Mouse (Mus musculus) midbrain, postnatal 0 days (tissue): ENCODE measurements at regions not wholly inside any gene's neighbourhood (a gene's known extent, or its start where the extent isn't known, plus 50 kb on each side); places are given as distances from the start of the nearest gene placed in this dataset.
"Not testable (repeated sequence)": the region's sequence is repeated elsewhere in the genome, so short reads cannot be mapped to it uniquely, and the experiment has no call there.

Source experiments
- ATAC-seq: fragments of 200-750 bp; cut with Nextera tagmentation; 2 replicates; pipeline ENCODE4 v1.8.0; 2017; ENCODE audit warnings: moderate number of reproducible peaks, mild to moderate bottlenecking, moderate TSS enrichment, moderate library complexity; ENCODE audit not compliant: low FRiP score
- DNase-seq: peaks from one replicate; pipeline ENCODE4 v3.0.0-alpha.2; 2015; ENCODE audit warnings: low spot score
- H3K27ac ChIP-seq: fragments of 300-500 bp; sonication (generic); 2 replicates; pipeline ENCODE4 v1.5.1; 2014; ENCODE audit warnings: low read depth, mild to moderate bottlenecking, low read length, mixed read lengths
- H3K27me3 ChIP-seq: fragments of 300-500 bp; sonication (generic); 2 replicates; pipeline ENCODE4 v1.6.1; 2014; ENCODE audit warnings: low read length, control low read depth, mixed read lengths; ENCODE audit not compliant: insufficient read depth
- H3K36me3 ChIP-seq: fragments of 300-500 bp; sonication (generic); 2 replicates; pipeline ENCODE4 v1.6.1; 2014; ENCODE audit warnings: low read length, control low read depth, mixed read lengths; ENCODE audit not compliant: insufficient read depth
- H3K4me1 ChIP-seq: fragments of 300-500 bp; sonication (generic); 2 replicates; pipeline ENCODE4 v1.6.1; 2014; ENCODE audit warnings: mild to moderate bottlenecking, control low read depth, antibody characterized with exemption, low read length, mixed read lengths; ENCODE audit not compliant: insufficient read depth
- H3K4me2 ChIP-seq: fragments of 300-500 bp; sonication (generic); 2 replicates; pipeline ENCODE4 v1.6.1; 2014; ENCODE audit warnings: low read depth, mild to moderate bottlenecking, low read length, mixed read lengths; ENCODE audit not compliant: poor library complexity, severe bottlenecking
- H3K4me3 ChIP-seq: fragments of 300-500 bp; sonication (generic); 2 replicates; pipeline ENCODE4 v1.5.1; 2014; ENCODE audit warnings: low read depth, mild to moderate bottlenecking, low read length, moderate library complexity
- H3K9ac ChIP-seq: fragments of 300-500 bp; sonication (generic); replicated peaks from 2 replicates; pipeline ENCODE4 v1.6.1; 2014; ENCODE audit warnings: mild to moderate bottlenecking, low read length, moderate library complexity, mixed read lengths; ENCODE audit not compliant: poor library complexity, severe bottlenecking
- H3K9me3 ChIP-seq: fragments of 300-500 bp; sonication (generic); 2 replicates; pipeline ENCODE4 v1.6.1; 2016; ENCODE audit warnings: low read length, control low read depth
- CTCF ChIP-seq: IDR thresholded peaks from 2 replicates; pipeline ENCODE4 v1.5.1; 2016; ENCODE audit warnings: antibody characterized with exemption, mild to moderate bottlenecking
- WGBS: fragments of 180-500 bp; shearing (Covaris S2); extraction: QIAGEN DNeasy Blood & Tissue Kit; methylation state at CpG from one replicate; pipeline ENCODE4 v1.1.7; 2014; 5-methylcytosine and 5-hydroxymethylcytosine counted together

GRCm38 (mm10) chr2:55182416-55182815, 253.4 kb upstream of the Kcnj3 start:
- Histone ChIP-seq H3K27ac (no peak overlapping the region), H3K27me3 (no peaks in the 10 kb centered on the region), H3K9me3 (no peaks in the 10 kb centered on the region), H3K36me3 (no peaks in the 10 kb centered on the region), H3K4me1 (no peaks in the 10 kb centered on the region), H3K9ac (no peak overlapping the region), H3K4me2 (no peak overlapping the region), H3K4me3 (no peak overlapping the region)
- DNase-seq (no peak), ATAC-seq (no peak)
- TF ChIP-seq CTCF: no peak
- WGBS: 85% methylated on average over 2 of the region's 2 CpGs

- H3K9me3 ChIP-seq: no peaks in the 10 kb centered on the region
- H3K27me3 ChIP-seq: no peaks in the 10 kb centered on the region
- 91% methylated on average over 1 of the region's 1 CpGs for WGBS
- no peak overlapping the region for H3K4me2 ChIP-seq
- no peak for TF ChIP-seq CTCF
- no peak overlapping the region for H3K9ac ChIP-seq
- no peaks in the 10 kb centered on the region for H3K4me1 ChIP-seq
- no peaks in the 10 kb centered on the region for H3K36me3 ChIP-seq
- no peak for DNase-seq
- ATAC-seq: no peak
- no peak overlapping the region for H3K27ac ChIP-seq
- no peak overlapping the region for H3K4me3 ChIP-seq
Measured at GRCm38 (mm10) chr2:55206891-55207290, 228.9 kb upstream of the Kcnj3 start.

- Histone ChIP-seq H3K9ac (no peak overlapping the region), H3K9me3 (no peaks in the 10 kb centered on the region), H3K4me3 (no peak overlapping the region), H3K4me2 (no peak overlapping the region), H3K27me3 (no peaks in the 10 kb centered on the region), H3K27ac (no peak overlapping the region), H3K36me3 (no peaks in the 10 kb centered on the region), H3K4me1 (no peaks in the 10 kb centered on the region)
- ATAC-seq: no peak
- no peak for TF ChIP-seq CTCF
- no peak for DNase-seq
- WGBS: 81% methylated on average over 2 of the region's 2 CpGs
Measured at GRCm38 (mm10) chr2:55208620-55209019, 227.2 kb upstream of the Kcnj3 start.

GRCm38 (mm10) chr2:55209848-55210390, 225.9 kb upstream of the Kcnj3 start:
- no peak for DNase-seq

GRCm38 (mm10) chr2:55211281-55211680, 224.5 kb upstream of the Kcnj3 start:
- H3K36me3 ChIP-seq: no peaks in the 10 kb centered on the region
- 93% methylated on average over 2 of the region's 2 CpGs for WGBS
- no peak overlapping the region for H3K27ac ChIP-seq
- no peak overlapping the region for H3K4me2 ChIP-seq
- ATAC-seq (no peak), DNase-seq (no peak)
- H3K27me3 ChIP-seq: no peaks in the 10 kb centered on the region
- no peak overlapping the region for H3K4me3 ChIP-seq
- H3K9me3 ChIP-seq: no peaks in the 10 kb centered on the region
- H3K9ac ChIP-seq: no peak overlapping the region
- no peaks in the 10 kb centered on the region for H3K4me1 ChIP-seq
- TF ChIP-seq CTCF: no peak

More at GRCm38 (mm10) chr2:55209848-55210390, 225.9 kb upstream of the Kcnj3 start:
- no peak overlapping the region for H3K27ac ChIP-seq
- no peak overlapping the region for H3K4me3 ChIP-seq
- no peak overlapping the region for H3K9ac ChIP-seq
- H3K4me1 ChIP-seq: no peaks in the 10 kb centered on the region
- H3K4me2 ChIP-seq: no peak overlapping the region
- H3K36me3 ChIP-seq: no peaks in the 10 kb centered on the region
- H3K27me3 ChIP-seq: no peaks in the 10 kb centered on the region
- H3K9me3 ChIP-seq: no peaks in the 10 kb centered on the region
- TF ChIP-seq CTCF: no peak
- WGBS: 63% methylated on average over 3 of the region's 3 CpGs
- no peak for ATAC-seq

- 83% methylated on average over 2 of the region's 2 CpGs for WGBS
- ATAC-seq: no peak
Measured at GRCm38 (mm10) chr2:55222046-55222445, 213.7 kb upstream of the Kcnj3 start.

GRCm38 (mm10) chr2:55222741-55223140, 213.0 kb upstream of the Kcnj3 start:
- H3K27ac ChIP-seq, ATAC-seq, H3K27me3 ChIP-seq, DNase-seq, H3K9ac ChIP-seq, H3K4me1 ChIP-seq, H3K4me3 ChIP-seq, H3K36me3 ChIP-seq, H3K9me3 ChIP-seq, H3K4me2 ChIP-seq: not testable (repeated sequence)
- 90% methylated on average over 5 of the region's 5 CpGs for WGBS

More at GRCm38 (mm10) chr2:55222046-55222445, 213.7 kb upstream of the Kcnj3 start:
- no peaks in the 10 kb centered on the region for H3K4me1 ChIP-seq
- H3K9ac ChIP-seq: no peak overlapping the region
- no peaks in the 10 kb centered on the region for H3K36me3 ChIP-seq
- no peak overlapping the region for H3K27ac ChIP-seq
- H3K4me3 ChIP-seq: no peak overlapping the region
- H3K4me2 ChIP-seq: no peak overlapping the region
- no peak for DNase-seq
- no peak for TF ChIP-seq CTCF
- H3K27me3 ChIP-seq: no peaks in the 10 kb centered on the region
- no peaks in the 10 kb centered on the region for H3K9me3 ChIP-seq
